Mouse (Mus musculus) liver, postnatal 0 days (tissue): ENCODE data around the gene Il12rb1. TPM values are rescaled to one million over a fixed set of nuclear protein-coding genes. Genes with fewer than 3 reads are reported as not detected.

Experiments used
- ATAC-seq: fragments of 200-750 bp; cut with Nextera tagmentation; 2 replicates; pipeline ENCODE4 v1.8.0; 2017; ENCODE audit warnings: mild to moderate bottlenecking, moderate library complexity
- DNase-seq: peaks from one replicate; pipeline ENCODE4 v3.0.0-alpha.2; 2016
- H3K27ac ChIP-seq: fragments of 300-500 bp; sonication (generic); 2 replicates; pipeline ENCODE4 v1.5.1; 2014; ENCODE audit warnings: antibody characterized with exemption, moderate library complexity, mild to moderate bottlenecking, low read depth
- H3K27me3 ChIP-seq: fragments of 300-500 bp; sonication (generic); 2 replicates; pipeline ENCODE4 v1.6.1; 2014; ENCODE audit warnings: low read length, control low read depth, mixed read lengths; ENCODE audit not compliant: insufficient read depth
- H3K36me3 ChIP-seq: fragments of 300-500 bp; sonication (generic); replicated peaks from 2 replicates; pipeline ENCODE4 v1.6.1; 2014; ENCODE audit warnings: mild to moderate bottlenecking, control low read depth, low read length, moderate library complexity, mixed read lengths; ENCODE audit not compliant: insufficient read depth
- H3K4me1 ChIP-seq: fragments of 300-500 bp; sonication (generic); 2 replicates; pipeline ENCODE4 v1.6.1; 2014; ENCODE audit warnings: antibody characterized with exemption, mild to moderate bottlenecking, control low read depth; ENCODE audit not compliant: insufficient read depth
- H3K4me2 ChIP-seq: fragments of 300-500 bp; sonication (generic); 2 replicates; pipeline ENCODE4 v1.6.1; 2014; ENCODE audit warnings: low read depth, mild to moderate bottlenecking, low read length, moderate library complexity, mixed read lengths
- H3K4me3 ChIP-seq: fragments of 300-500 bp; sonication (generic); 2 replicates; pipeline ENCODE4 v1.5.1; 2014; ENCODE audit warnings: low read depth, low read length
- H3K9ac ChIP-seq: fragments of 300-500 bp; sonication (generic); replicated peaks from 2 replicates; pipeline ENCODE4 v1.6.1; 2014; ENCODE audit warnings: mild to moderate bottlenecking, moderate library complexity
- H3K9me3 ChIP-seq: fragments of 300-500 bp; sonication (generic); 2 replicates; pipeline ENCODE4 v1.6.1; 2016; ENCODE audit warnings: mild to moderate bottlenecking, control low read depth, low read length, mixed read lengths
- CTCF ChIP-seq: sonication (generic); IDR thresholded peaks from 2 replicates; pipeline ENCODE4 v1.5.1; 2016; ENCODE audit warnings: antibody characterized with exemption, low read depth
- EP300 ChIP-seq: IDR thresholded peaks from 2 replicates; pipeline ENCODE4 v1.6.1; 2016; ENCODE audit warnings: antibody characterized with exemption, low read depth, mild to moderate bottlenecking
- WGBS: fragments of 180-500 bp; shearing (Covaris S2); extraction: QIAGEN DNeasy Blood & Tissue Kit; methylation state at CpG from one replicate; pipeline ENCODE4 v1.1.7; 2014; ENCODE audit not compliant: insufficient replicate concordance; 5-methylcytosine and 5-hydroxymethylcytosine counted together
- polyA plus RNA-seq: library from polyadenylated mRNA; unstranded; fragments of >200 nt; fragmentation: Nextera tagmentation; extraction: Ambion mirVana; gene quantifications from 2 replicates; pipeline ENCODE4 v1.2.1, GENCODE M21; 2015

The Il12rb1 gene
- polyA plus RNA-seq, 1 experiment from 2014 or later: 0.25 TPM

DNA sequence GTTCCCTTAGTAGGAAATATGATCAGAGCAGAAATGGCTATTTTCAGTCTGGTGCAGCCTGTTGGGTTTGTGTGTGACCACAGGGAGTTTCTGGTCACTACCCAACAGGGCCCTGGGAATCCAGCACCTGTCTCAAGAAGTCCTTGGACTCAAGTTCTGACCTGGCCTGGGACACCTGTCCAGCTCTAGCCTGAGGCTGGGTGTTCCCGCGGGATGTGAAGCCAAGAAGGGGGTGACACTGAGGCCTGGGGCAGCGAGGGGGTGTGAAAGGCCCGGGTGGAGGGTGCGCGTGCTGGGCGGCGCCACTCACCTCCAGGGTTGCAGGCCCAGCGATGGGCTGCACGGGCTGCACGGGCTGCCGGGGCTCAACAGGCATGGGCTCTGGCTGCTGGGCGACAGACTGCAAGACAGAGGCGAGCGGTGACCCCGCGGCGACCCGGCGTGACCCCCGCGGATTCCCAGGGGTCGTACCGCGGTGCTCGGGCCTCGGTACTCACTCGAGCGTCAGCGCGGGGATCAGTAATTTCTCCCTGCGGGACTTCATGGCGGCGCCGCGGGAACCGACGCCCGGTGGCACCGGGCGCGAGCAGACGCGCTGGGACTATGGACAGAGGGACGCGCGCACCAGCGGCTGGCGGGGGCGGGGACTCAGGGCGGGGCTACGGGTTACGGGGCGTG is 11.7 kb upstream of the Il12rb1 start:
- no peak for ATAC-seq
- Histone ChIP-seq H3K9me3 (no peaks in the 10 kb centered on the region), H3K9ac (peak overlapping the region; percentile 74), H3K27ac (peak overlapping the region; percentile 58; the same call in 1 of the 2 replicates), H3K27me3 (peaks cover 12% of the 10 kb centered on the region), H3K4me1 (peaks cover 61% of the 10 kb centered on the region), H3K4me2 (peak overlapping the region; percentile 93), H3K4me3 (peak overlapping the region; percentile 62), H3K36me3 (0 out of 2 replicates have a peak, but pooled peaks cover 4% of the 10 kb centered on the region)
- peak; percentile 97 for DNase-seq
- no peak for TF ChIP-seq CTCF
- WGBS: 6% methylated on average over 42 of the region's 54 CpGs

DNA sequence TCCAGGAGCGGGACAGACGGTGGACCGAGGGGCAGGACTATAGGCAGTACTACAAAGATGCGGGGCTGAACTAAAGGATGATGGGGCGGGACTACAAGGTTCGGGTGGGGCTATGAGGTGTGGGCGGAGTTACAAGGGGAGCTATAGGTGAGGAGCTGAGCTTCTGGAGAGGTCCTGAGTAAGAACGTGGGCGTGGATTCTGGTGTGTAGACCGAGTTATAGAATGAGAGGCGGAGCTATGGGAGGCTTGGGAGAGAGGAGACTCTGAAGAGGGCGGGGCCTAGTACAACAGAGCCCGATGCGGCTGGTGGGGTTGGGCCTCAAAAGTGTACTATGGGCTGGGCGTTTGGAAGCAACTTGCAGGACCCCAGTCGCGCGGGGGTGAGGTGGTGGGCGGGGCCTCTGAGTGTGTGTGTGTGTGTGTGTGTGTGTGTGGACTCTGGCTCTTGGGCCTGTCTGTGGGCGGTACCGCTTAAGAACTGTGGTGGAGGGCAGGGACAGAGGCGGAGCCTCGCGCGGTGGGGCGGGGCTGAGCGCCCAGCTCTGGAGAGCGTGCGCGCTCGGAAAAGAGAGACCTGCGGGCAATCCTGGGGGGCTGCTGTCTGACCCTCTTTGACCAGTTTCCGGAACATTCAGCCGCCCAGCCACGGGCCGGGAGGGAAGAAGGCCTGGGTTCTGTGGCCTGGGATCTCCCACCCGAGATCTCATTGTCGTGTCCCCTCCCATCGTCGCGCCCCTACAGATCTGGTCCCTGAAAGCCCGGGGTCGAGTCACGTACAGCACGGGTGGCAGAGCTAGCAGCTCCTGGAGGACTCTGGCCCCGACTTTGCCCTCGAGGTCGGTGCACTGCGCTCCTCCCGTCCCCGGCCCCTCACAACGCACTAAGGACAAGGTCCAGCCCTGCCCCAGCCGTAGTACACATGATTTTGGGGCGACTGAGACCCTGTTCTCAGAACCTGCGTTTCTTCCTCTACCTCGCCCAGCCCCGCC is 10.9 kb upstream of the Il12rb1 start:
- Histone ChIP-seq H3K27me3 (peaks cover 12% of the 10 kb centered on the region), H3K4me2 (peak overlapping the region; percentile 93), H3K9me3 (no peaks in the 10 kb centered on the region), H3K9ac (peak overlapping the region; percentile 56), H3K36me3 (0 out of 2 replicates have a peak, but pooled peaks cover 4% of the 10 kb centered on the region), H3K27ac (peak overlapping the region; percentile 92), H3K4me3 (peak overlapping the region; percentile 62), H3K4me1 (peaks cover 61% of the 10 kb centered on the region)
- peak; percentile 80 for ATAC-seq
- peak; percentile 93 for DNase-seq
- under 1% methylated on average over 52 of the region's 57 CpGs for WGBS
- no peak for TF ChIP-seq CTCF
- no peak for TF ChIP-seq EP300

- no peak for TF ChIP-seq CTCF
- peak; percentile 70 for TF ChIP-seq EP300
- Histone ChIP-seq H3K27me3 (peaks cover 12% of the 10 kb centered on the region), H3K4me1 (peaks cover 56% of the 10 kb centered on the region), H3K4me3 (peak overlapping the region; percentile 62), H3K4me2 (peak overlapping the region; percentile 93), H3K27ac (peak overlapping the region; percentile 92), H3K9ac (peak overlapping the region; percentile 56), H3K36me3 (0 out of 2 replicates have a peak, but pooled peaks cover 4% of the 10 kb centered on the region), H3K9me3 (no peaks in the 10 kb centered on the region)
- 15% methylated on average over 15 of the region's 15 CpGs for WGBS
- ATAC-seq: peak; percentile 20
- peak; percentile 61 for DNase-seq
Observed at GRCm38 (mm10) chr8:70798281-70798680, 10.0 kb upstream of the Il12rb1 start.

GRCm38 (mm10) chr8:70800648-70801047 is 7.6 kb upstream of the Il12rb1 start:
- DNase-seq: no peak
- 62% methylated on average over 9 of the region's 10 CpGs for WGBS
- peaks cover 71% of the 10 kb centered on the region for H3K4me1 ChIP-seq

GRCm38 (mm10) chr8:70801156-70801555 is 7.1 kb upstream of the Il12rb1 start:
- 25% methylated on average over 15 of the region's 15 CpGs for WGBS
- no peak overlapping the region for H3K4me3 ChIP-seq
- TF ChIP-seq EP300: no peak
- TF ChIP-seq CTCF: no peak
- no peak overlapping the region for H3K9ac ChIP-seq
- ATAC-seq (no peak), DNase-seq (no peak)
- peak overlapping the region; percentile 33 for H3K4me2 ChIP-seq
- no peaks in the 10 kb centered on the region for H3K9me3 ChIP-seq
- peaks cover 70% of the 10 kb centered on the region for H3K4me1 ChIP-seq
- 0 out of 2 replicates have a peak overlapping the region, but pooled peaks have one; percentile 41 for H3K27ac ChIP-seq
- 0 out of 2 replicates have a peak, but pooled peaks cover 4% of the 10 kb centered on the region for H3K36me3 ChIP-seq
- peaks cover 12% of the 10 kb centered on the region for H3K27me3 ChIP-seq

More at GRCm38 (mm10) chr8:70800648-70801047, 7.6 kb upstream of the Il12rb1 start:
- Histone ChIP-seq H3K4me2 (peak overlapping the region; percentile 33; the same call in 1 of the 2 replicates), H3K9me3 (no peaks in the 10 kb centered on the region), H3K36me3 (0 out of 2 replicates have a peak, but pooled peaks cover 4% of the 10 kb centered on the region), H3K27ac (0 out of 2 replicates have a peak overlapping the region, but pooled peaks have one; percentile 41), H3K27me3 (peaks cover 12% of the 10 kb centered on the region), H3K4me3 (no peak overlapping the region), H3K9ac (no peak overlapping the region)
- no peak for ATAC-seq
- TF ChIP-seq CTCF (no peak), EP300 (no peak)
